Mouse (Mus musculus): ENCODE measurements around the gene Lgals7.

- TF ChIP-seq EP300 (IDR thresholded peaks at IDR 0.05; ENCODE audit: low read depth) (no peak), CTCF (IDR thresholded peaks at IDR 0.05; ENCODE audit: low read depth) (no peak)
Observed at GRCm38 (mm10) chr7:28877155-28877554, 13.5 kb downstream of the Lgals7 start.
